Mouse (Mus musculus) Patski (cell line): Measurements from ENCODE around the gene Zbtb7b. TPM values are rescaled to one million over a fixed set of nuclear protein-coding genes. Genes with fewer than 3 reads are reported as not detected.

Experiments
- ATAC-seq: fragments of 100-300 bp; one replicate; pipeline ENCODE4 v1.8.0; 2021
- CTCF ChIA-PET: fragments of 350-600 bp; sonication (Branson Sonifier 250); formaldehyde crosslinking; loops from one replicate; lab custom pipeline; 2022; ENCODE audit warnings: inconsistent platforms; lab: Charles Lee
- POLR2A ChIA-PET: fragments of 350-600 bp; sonication (Branson Sonifier 250); formaldehyde crosslinking; loops from one replicate; lab custom pipeline; 2022; ENCODE audit warnings: antibody characterized with exemption, inconsistent platforms; lab: Charles Lee
- DNase-seq: peaks from one replicate; pipeline ENCODE4 v3.0.0-alpha.2; 2011; ENCODE audit warnings: low read depth, low spot score
- H3K27me3 ChIP-seq: fragments of 371-371 bp; one replicate; pipeline ENCODE4 v1.5.1; 2021
- CTCF ChIP-seq: fragments of 100-300 bp; IDR thresholded peaks from one replicate; pipeline ENCODE4 v1.5.1; 2021
- in situ Hi-C: fragments of 300-500 bp; cut with MboI; formaldehyde crosslinking; loops from 3 replicates; pipeline ENCODE4 v1.11.1; 2018; ENCODE audit warnings: low pct_unique_long_range_greater_than_20kb, mixed read lengths
- polyA plus RNA-seq: library from polyadenylated mRNA; unstranded; gene quantifications from one replicate; pipeline ENCODE4 v1.2.3, GENCODE M21; 2021

The Zbtb7b gene
- polyA plus RNA-seq, 1 experiment from 2014 or later = 73.7 TPM

DNA sequence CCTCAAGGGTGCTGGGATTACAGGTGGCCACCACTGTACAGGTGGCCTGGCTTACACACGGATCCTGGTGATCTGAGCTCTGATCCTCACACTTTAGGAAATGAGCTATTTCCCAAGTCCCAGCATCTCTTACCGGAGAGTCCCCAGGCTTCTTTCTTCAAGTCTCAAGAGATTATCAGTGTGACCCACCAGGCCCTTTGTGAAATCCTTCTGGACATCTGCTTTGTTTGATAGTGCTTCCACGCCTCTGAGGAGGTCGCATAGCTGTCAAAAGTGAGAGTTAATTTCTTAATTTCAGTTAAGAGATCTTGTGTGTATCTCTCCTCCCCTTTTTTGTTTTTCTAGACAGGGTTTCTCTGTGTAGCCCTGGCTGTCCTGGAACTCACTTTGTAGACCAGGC lies 31.3 kb upstream of the Zbtb7b start:
- CTCF ChIA-PET = interaction anchor here (1.4 kb wide), 1 partner anchor 30 kb away, joined by 7 read pairs; no protein-coding TSS in a partner anchor
- H3K27me3 ChIP-seq = no peaks in the 10 kb centered on the region
- no peak for TF ChIP-seq CTCF
- POLR2A ChIA-PET = no interaction called here
- DNase-seq = no peak
- no peak for ATAC-seq
- in situ Hi-C loops = no loop called here

GRCm38 (mm10) chr3:89425141-89425525 lies 30.6 kb upstream of the Zbtb7b start:
- H3K27me3 ChIP-seq = no peaks in the 10 kb centered on the region
- DNase-seq (no peak), ATAC-seq (no peak)
- ChIA-PET CTCF (interaction anchor here (1.4 kb wide), 1 partner anchor 29 kb away, joined by 7 read pairs; no protein-coding TSS in a partner anchor), POLR2A (no interaction called here)
- no peak for TF ChIP-seq CTCF
- in situ Hi-C loops = no loop called here

- POLR2A ChIA-PET = no interaction called here
- in situ Hi-C loops = no loop called here
- H3K27me3 ChIP-seq = no peaks in the 10 kb centered on the region
- ATAC-seq (no peak), DNase-seq (no peak)
- CTCF ChIA-PET = no interaction called here
- no peak for TF ChIP-seq CTCF
Observed at GRCm38 (mm10) chr3:89424416-89425140, 30.0 kb upstream of the Zbtb7b start.

GRCm38 (mm10) chr3:89422556-89423205 lies 28.1 kb upstream of the Zbtb7b start:
- POLR2A ChIA-PET = interaction anchor here (1.1 to 4.2 kb wide), 5 partner anchors 8 to 36 kb away, joined by 3 to 56 read pairs (median 6); partner anchors contain the start of genes Pbxip1, Pygo2 and Zbtb7b
- no peak for TF ChIP-seq CTCF
- ATAC-seq = no peak
- no peak for DNase-seq
- CTCF ChIA-PET = interaction anchor here (1.0 to 3.7 kb wide), 5 partner anchors 9 to 34 kb away, joined by 3 to 22 read pairs (median 5); no protein-coding TSS in a partner anchor
- in situ Hi-C loops = no loop called here
- no peaks in the 10 kb centered on the region for H3K27me3 ChIP-seq

DNA sequence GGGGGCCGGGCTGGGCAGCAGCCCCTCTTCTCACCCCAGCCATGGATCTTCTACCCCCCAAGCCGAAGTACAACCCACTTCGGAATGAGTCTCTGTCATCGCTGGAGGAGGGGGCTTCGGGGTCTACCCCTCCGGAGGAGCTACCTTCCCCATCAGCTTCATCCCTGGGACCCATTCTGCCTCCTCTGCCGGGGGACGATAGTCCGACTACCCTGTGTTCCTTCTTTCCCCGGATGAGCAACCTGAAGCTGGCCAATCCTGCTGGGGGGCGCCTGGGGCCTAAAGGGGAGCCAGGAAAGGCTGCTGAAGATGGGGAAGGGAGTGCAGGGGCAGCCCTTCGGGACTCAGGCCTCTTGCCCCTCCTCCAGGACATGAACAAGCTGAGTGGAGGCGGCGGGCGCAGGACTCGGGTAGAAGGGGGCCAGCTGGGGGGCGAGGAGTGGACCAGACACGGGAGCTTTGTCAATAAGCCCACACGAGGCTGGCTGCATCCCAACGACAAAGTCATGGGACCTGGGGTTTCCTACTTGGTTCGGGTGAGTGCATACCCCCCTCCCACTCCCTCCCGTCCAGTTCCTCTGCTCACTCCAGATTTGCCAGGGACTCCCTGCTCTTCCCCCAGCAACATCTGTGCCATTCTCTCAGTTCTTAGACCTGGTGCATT lies 27.4 kb upstream of the Zbtb7b start:
- no peak for TF ChIP-seq CTCF
- in situ Hi-C loops = no loop called here
- POLR2A ChIA-PET = interaction anchor here (0.8 to 4.2 kb wide), 7 partner anchors 8 to 37 kb away, joined by 3 to 56 read pairs (median 5); partner anchors contain the start of genes Pbxip1, Pygo2 and Zbtb7b
- no peak for ATAC-seq
- H3K27me3 ChIP-seq = no peaks in the 10 kb centered on the region
- DNase-seq = no peak
- CTCF ChIA-PET = interaction anchor here (0.9 to 3.7 kb wide), 5 partner anchors 12 to 35 kb away, joined by 3 to 22 read pairs (median 6); no protein-coding TSS in a partner anchor

DNA sequence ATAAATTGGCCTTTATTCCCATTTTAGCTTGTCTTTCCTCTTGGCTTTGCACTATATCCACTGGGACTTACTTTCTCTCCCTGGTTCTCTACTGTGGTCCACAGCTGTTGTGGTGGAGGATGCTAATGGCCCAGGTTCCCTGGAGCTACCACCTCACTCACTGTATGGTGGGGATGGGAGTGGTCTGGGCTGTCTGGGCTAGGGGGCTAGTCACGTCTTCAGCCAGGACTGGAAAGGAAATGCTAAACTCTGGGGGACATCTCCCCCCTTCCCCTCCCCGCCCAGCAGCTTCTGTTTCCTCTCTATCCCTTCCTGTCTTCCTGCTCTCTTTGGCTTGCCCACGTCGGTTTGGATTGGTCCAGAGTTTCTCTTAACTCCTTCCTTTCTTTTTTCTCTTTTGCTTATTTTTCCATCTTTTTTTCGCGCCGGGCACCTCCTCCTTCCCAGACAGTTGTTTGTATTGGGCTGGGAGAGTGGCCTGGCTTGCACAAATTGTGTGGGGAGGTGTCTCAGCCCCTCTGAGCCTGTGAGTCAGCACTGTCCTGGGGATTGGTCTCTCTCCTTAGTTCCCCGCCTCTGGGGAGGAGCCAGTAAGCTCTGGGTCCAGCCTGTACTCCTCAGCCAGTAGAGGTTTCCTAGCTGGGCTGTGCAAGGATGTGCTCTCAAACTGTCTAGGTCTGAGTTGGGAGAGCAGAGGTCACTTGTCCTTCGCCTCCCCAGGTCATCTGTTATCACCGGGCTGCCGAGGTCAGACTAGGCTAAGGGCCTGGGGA lies 26.6 kb upstream of the Zbtb7b start:
- H3K27me3 ChIP-seq = no peaks in the 10 kb centered on the region
- ATAC-seq (peak; percentile 85), DNase-seq (peak; percentile 91)
- no peak for TF ChIP-seq CTCF
- in situ Hi-C loops = no loop called here
- CTCF ChIA-PET = interaction anchor here (0.9 to 3.7 kb wide), 9 partner anchors 9 to 37 kb away, joined by 3 to 22 read pairs (median 5); partner anchors contain the start of gene Flad1
- POLR2A ChIA-PET = interaction anchor here (0.6 to 4.2 kb wide), 12 partner anchors 9 to 1434 kb away, joined by 3 to 56 read pairs (median 4); partner anchors contain the start of genes Pbxip1, Pygo2 and Zbtb7b

DNA sequence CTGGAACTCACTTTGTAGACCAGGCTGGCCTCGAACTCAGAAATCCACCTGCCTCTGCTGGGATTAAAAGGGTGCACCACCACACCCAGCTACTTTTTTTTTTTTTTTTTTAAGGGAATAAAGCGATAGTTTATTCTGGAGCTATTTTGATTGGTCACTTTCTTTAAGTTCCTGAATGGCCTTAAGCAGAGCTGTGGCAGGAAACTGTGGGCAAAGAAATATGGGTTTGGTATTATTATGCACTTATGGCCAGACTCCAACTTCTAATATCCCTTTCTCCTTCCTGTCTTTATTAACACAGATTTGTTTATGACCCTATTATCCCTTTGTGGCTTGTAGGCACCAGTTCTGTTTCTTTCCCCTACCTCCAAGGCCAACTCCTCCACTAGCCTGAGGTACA lies 25.8 kb upstream of the Zbtb7b start:
- DNase-seq (no peak), ATAC-seq (no peak)
- TF ChIP-seq CTCF = no peak
- POLR2A ChIA-PET = interaction anchor here (0.6 to 4.2 kb wide), 11 partner anchors 10 to 1433 kb away, joined by 3 to 56 read pairs (median 5); partner anchors contain the start of genes Adam15, Efna3, Pbxip1 and Pygo2
- H3K27me3 ChIP-seq = no peaks in the 10 kb centered on the region
- CTCF ChIA-PET = interaction anchor here (0.7 to 3.7 kb wide), 9 partner anchors 9 to 38 kb away, joined by 3 to 22 read pairs (median 4); partner anchors contain the start of genes Flad1 and Pygo2
- in situ Hi-C loops = no loop called here

DNA sequence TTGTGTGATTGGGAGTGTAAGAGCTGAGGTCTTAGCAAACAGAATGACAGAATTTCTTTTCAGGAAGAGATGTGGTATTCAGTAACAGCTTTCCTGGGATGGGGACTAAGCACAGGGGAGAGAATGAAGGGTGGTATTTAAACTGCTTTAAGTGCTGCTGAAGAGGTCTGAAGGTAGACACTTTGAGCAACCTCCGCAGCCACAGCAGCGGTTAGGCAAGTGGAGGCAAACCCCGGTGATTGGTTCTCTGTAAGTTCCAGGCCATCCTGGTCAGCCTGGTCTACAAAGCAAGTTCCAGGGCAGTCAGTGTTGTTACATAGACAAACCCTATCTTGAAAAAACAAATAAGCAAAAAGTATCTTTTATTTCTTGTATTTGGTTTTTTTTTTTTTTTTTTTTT lies 25.4 kb upstream of the Zbtb7b start:
- no peak for ATAC-seq
- ChIA-PET POLR2A (interaction anchor here (0.6 to 4.2 kb wide), 10 partner anchors 11 to 98 kb away, joined by 3 to 56 read pairs (median 5); partner anchors contain the start of genes Adam15, Efna3, Pbxip1 and Pygo2), CTCF (interaction anchor here (0.7 to 3.7 kb wide), 9 partner anchors 8 to 130 kb away, joined by 3 to 22 read pairs (median 4); partner anchors contain the start of genes Flad1 and Pygo2)
- no peak for DNase-seq
- H3K27me3 ChIP-seq = no peaks in the 10 kb centered on the region
- in situ Hi-C loops = no loop called here
- TF ChIP-seq CTCF = no peak

- ATAC-seq (no peak), DNase-seq (peak; percentile 73)
- ChIA-PET POLR2A (interaction anchor here (0.6 to 4.2 kb wide), 9 partner anchors 11 to 102 kb away, joined by 3 to 56 read pairs (median 5); partner anchors contain the start of genes Adam15, Efna3, Pbxip1 and Pygo2), CTCF (interaction anchor here (0.7 to 3.7 kb wide), 11 partner anchors 8 to 130 kb away, joined by 3 to 22 read pairs (median 4); partner anchors contain the start of genes Flad1, Pygo2 and Zbtb7b)
- TF ChIP-seq CTCF = no peak
- no peaks in the 10 kb centered on the region for H3K27me3 ChIP-seq
- in situ Hi-C loops = no loop called here
Observed at GRCm38 (mm10) chr3:89419571-89419970, 25.0 kb upstream of the Zbtb7b start.
